Mouse (Mus musculus) C2C12 (cell line): ENCODE measurements at regions not wholly inside any gene's neighbourhood (a gene's known extent, or its start where the extent isn't known, plus 50 kb on each side); places are given as distances from the start of the nearest gene placed in this dataset.

Source experiments
- CTCF ChIP-seq: IDR thresholded peaks from one replicate; pipeline ENCODE4 v1.5.1; 2011; ENCODE audit not compliant: control insufficient read depth, insufficient read depth, insufficient read length
- MAX ChIP-seq: IDR thresholded peaks from one replicate; pipeline ENCODE4 v1.6.1; 2011; ENCODE audit warnings: mild to moderate bottlenecking, control low read depth

- TF ChIP-seq MAX (no peak), CTCF (no peak)
These were observed 55.9 kb upstream of the Shisa3 start for GRCm38 (mm10) chr5:67551668-67552390.
